Mouse (Mus musculus) hindbrain, embryonic 13.5 days (tissue): ENCODE measurements at regions not wholly inside any gene's neighbourhood (a gene's known extent, or its start where the extent isn't known, plus 50 kb on each side); places are given as distances from the start of the nearest gene placed in this dataset.

Source experiments
- ATAC-seq: fragments of 200-750 bp; cut with Nextera tagmentation; 2 replicates; pipeline ENCODE4 v1.8.0; 2017; ENCODE audit warnings: moderate TSS enrichment; ENCODE audit not compliant: low FRiP score
- H3K27ac ChIP-seq: fragments of 300-500 bp; sonication (generic); 2 replicates; pipeline ENCODE4 v1.5.1; 2015; ENCODE audit warnings: inconsistent platforms, mild to moderate bottlenecking, moderate library complexity
- H3K27me3 ChIP-seq: fragments of 300-500 bp; sonication (generic); 2 replicates; pipeline ENCODE4 v1.6.1; 2015; ENCODE audit warnings: mild to moderate bottlenecking, inconsistent platforms
- H3K36me3 ChIP-seq: fragments of 300-500 bp; sonication (generic); 2 replicates; pipeline ENCODE4 v1.6.1; 2015; ENCODE audit warnings: mild to moderate bottlenecking, inconsistent platforms
- H3K4me1 ChIP-seq: fragments of 300-500 bp; sonication (generic); replicated peaks from 2 replicates; pipeline ENCODE4 v1.6.1; 2015; ENCODE audit warnings: inconsistent platforms
- H3K4me2 ChIP-seq: fragments of 300-500 bp; sonication (generic); 2 replicates; pipeline ENCODE4 v1.6.1; 2015; ENCODE audit warnings: inconsistent platforms, mild to moderate bottlenecking, moderate library complexity
- H3K4me3 ChIP-seq: fragments of 300-500 bp; sonication (generic); 2 replicates; pipeline ENCODE4 v1.5.1; 2015; ENCODE audit warnings: mild to moderate bottlenecking, inconsistent platforms
- H3K9ac ChIP-seq: fragments of 300-500 bp; sonication (generic); 2 replicates; pipeline ENCODE4 v1.6.1; 2015; ENCODE audit warnings: mild to moderate bottlenecking, inconsistent platforms
- H3K9me3 ChIP-seq: fragments of 300-500 bp; sonication (generic); 2 replicates; pipeline ENCODE4 v1.6.1; 2016; ENCODE audit warnings: inconsistent platforms
- WGBS: fragments of 180-500 bp; shearing (Covaris S2); methylation state at CpG from one replicate; pipeline ENCODE4 v1.1.7; 2015; 5-methylcytosine and 5-hydroxymethylcytosine counted together

DNA sequence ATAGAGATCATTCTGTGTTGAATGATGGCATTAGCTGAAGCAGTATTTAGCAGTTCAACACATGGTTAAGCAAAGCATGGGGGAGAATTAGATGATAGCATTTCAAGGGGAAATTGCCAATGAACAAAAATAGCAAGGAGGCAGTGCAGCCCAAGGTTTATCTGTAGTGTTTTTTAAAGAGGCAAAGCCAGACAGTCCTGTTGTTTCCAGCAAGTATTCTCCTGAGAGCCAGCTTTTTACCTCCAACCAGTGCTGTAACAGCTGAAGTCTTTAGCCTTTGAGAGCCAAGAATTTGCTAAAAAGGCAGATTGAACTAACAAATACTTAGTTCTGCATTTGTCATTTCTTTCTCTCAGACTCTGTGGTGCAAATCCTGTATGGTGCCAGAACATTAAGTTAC lies 305.1 kb upstream of the Arx start:
- Histone ChIP-seq H3K4me2 (no peak overlapping the region), H3K36me3 (no peaks in the 10 kb centered on the region), H3K4me3 (no peak overlapping the region), H3K4me1 (no peaks in the 10 kb centered on the region), H3K9me3 (no peaks in the 10 kb centered on the region), H3K9ac (no peak overlapping the region), H3K27ac (no peak overlapping the region), H3K27me3 (no peaks in the 10 kb centered on the region)
- ATAC-seq = no peak

GRCm38 (mm10) chrX:93002236-93002976 lies 283.8 kb upstream of the Arx start:
- Histone ChIP-seq H3K27me3 (no peaks in the 10 kb centered on the region), H3K4me1 (no peaks in the 10 kb centered on the region), H3K4me2 (no peak overlapping the region), H3K36me3 (no peaks in the 10 kb centered on the region), H3K9ac (no peak overlapping the region), H3K9me3 (no peaks in the 10 kb centered on the region), H3K27ac (no peak overlapping the region), H3K4me3 (no peak overlapping the region)
- no peak for ATAC-seq
- WGBS = 69% methylated on average over 9 of the region's 9 CpGs

- no peak overlapping the region for H3K4me3 ChIP-seq
- H3K9me3 ChIP-seq = no peaks in the 10 kb centered on the region
- H3K27me3 ChIP-seq = no peaks in the 10 kb centered on the region
- H3K4me1 ChIP-seq = no peaks in the 10 kb centered on the region
- ATAC-seq = no peak
- 81% methylated on average over 2 of the region's 2 CpGs for WGBS
- H3K4me2 ChIP-seq = no peak overlapping the region
- no peak overlapping the region for H3K27ac ChIP-seq
- no peak overlapping the region for H3K9ac ChIP-seq
- H3K36me3 ChIP-seq = no peaks in the 10 kb centered on the region
Measured at GRCm38 (mm10) chrX:93006681-93007080, 279.6 kb upstream of the Arx start.

DNA sequence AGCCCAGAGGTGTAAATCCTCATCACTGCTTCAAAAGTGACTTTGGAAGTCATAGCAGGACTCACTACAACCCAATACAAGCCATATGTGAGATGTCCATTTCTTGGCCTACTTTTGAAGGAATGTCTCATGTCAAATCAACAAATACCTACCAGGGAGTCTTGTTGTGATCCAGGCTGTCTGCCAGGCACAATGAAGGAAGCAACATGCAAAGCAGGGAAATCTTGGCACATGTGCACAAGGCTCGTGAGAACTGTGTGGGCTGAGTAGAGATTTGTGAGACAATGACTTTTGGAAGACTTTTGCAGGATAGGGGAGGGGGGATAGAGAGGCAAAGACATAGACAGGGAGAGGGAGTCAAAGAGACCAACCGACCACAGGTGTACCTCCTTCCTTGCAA lies 274.7 kb upstream of the Arx start:
- Histone ChIP-seq H3K4me1 (no peaks in the 10 kb centered on the region), H3K27me3 (no peaks in the 10 kb centered on the region), H3K9me3 (no peaks in the 10 kb centered on the region), H3K9ac (no peak overlapping the region), H3K27ac (no peak overlapping the region), H3K36me3 (no peaks in the 10 kb centered on the region), H3K4me3 (no peak overlapping the region), H3K4me2 (no peak overlapping the region)
- 66% methylated on average over 2 of the region's 2 CpGs for WGBS
- ATAC-seq = no peak

DNA sequence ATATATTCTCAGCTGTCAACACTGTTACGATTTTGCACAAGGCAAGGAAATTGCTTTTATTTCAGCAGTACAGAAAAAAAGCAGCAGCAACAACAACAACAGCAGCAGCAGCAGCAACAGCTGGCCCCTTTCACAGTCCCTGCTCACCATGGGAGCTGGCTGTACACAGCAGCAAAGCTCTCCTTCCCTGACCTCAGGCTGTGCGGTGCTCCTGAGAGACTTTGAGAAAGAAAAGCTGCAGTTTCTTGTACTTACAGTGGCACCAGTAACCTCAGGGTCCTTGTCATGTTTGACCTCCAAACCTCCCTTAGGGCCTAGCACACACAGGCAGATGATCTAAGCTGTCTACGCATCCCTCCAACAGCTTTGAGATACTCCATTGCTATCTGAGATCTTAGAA lies 269.9 kb upstream of the Arx start:
- no peaks in the 10 kb centered on the region for H3K27me3 ChIP-seq
- no peak overlapping the region for H3K9ac ChIP-seq
- H3K36me3 ChIP-seq = no peaks in the 10 kb centered on the region
- no peak overlapping the region for H3K4me2 ChIP-seq
- no peaks in the 10 kb centered on the region for H3K9me3 ChIP-seq
- WGBS = 69% methylated on average over 3 of the region's 3 CpGs
- H3K4me1 ChIP-seq = no peaks in the 10 kb centered on the region
- H3K4me3 ChIP-seq = no peak overlapping the region
- no peak overlapping the region for H3K27ac ChIP-seq
- no peak for ATAC-seq

- Histone ChIP-seq H3K4me1 (no peaks in the 10 kb centered on the region), H3K9me3 (no peaks in the 10 kb centered on the region), H3K36me3 (no peaks in the 10 kb centered on the region), H3K27ac (no peak overlapping the region), H3K4me3 (no peak overlapping the region), H3K27me3 (no peaks in the 10 kb centered on the region), H3K9ac (no peak overlapping the region), H3K4me2 (no peak overlapping the region)
- ATAC-seq = no peak
- WGBS = 79% methylated on average over 1 of the region's 1 CpGs
Measured at GRCm38 (mm10) chrX:93041096-93041495, 245.1 kb upstream of the Arx start.

DNA sequence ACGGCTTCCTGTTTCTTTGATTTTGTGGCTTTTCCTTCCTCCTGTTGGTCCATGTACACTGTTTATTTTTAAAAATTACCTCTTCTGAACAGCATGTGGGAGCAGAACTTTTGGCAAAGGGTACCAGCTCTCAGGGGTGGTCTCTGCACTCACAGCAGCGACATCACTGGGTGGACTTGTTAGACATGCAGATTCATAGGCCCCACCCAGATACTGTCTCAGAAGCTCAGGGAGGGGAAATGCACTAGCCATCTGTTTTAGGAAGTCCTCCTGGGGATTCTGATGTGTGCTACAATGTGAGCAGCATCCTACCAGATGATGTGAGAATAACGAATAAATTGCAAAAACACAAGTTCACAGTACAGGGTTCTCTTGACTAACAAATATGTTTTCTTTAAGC lies 243.5 kb upstream of the Arx start:
- H3K9ac ChIP-seq = no peak overlapping the region
- no peak for ATAC-seq
- 70% methylated on average over 3 of the region's 3 CpGs for WGBS

GRCm38 (mm10) chrX:93048967-93049754 lies 237.1 kb upstream of the Arx start:
- Histone ChIP-seq H3K4me2 (no peak overlapping the region), H3K36me3 (no peaks in the 10 kb centered on the region), H3K27ac (no peak overlapping the region), H3K27me3 (no peaks in the 10 kb centered on the region), H3K4me1 (no peaks in the 10 kb centered on the region), H3K9ac (no peak overlapping the region), H3K9me3 (no peaks in the 10 kb centered on the region), H3K4me3 (no peak overlapping the region)
- 90% methylated on average over 1 of the region's 1 CpGs for WGBS
- ATAC-seq = no peak

More for the DNA sequence above, 243.5 kb upstream of the Arx start:
- Histone ChIP-seq H3K4me3 (no peak overlapping the region), H3K27ac (no peak overlapping the region), H3K4me2 (no peak overlapping the region), H3K4me1 (no peaks in the 10 kb centered on the region), H3K36me3 (no peaks in the 10 kb centered on the region), H3K27me3 (no peaks in the 10 kb centered on the region), H3K9me3 (no peaks in the 10 kb centered on the region)

DNA sequence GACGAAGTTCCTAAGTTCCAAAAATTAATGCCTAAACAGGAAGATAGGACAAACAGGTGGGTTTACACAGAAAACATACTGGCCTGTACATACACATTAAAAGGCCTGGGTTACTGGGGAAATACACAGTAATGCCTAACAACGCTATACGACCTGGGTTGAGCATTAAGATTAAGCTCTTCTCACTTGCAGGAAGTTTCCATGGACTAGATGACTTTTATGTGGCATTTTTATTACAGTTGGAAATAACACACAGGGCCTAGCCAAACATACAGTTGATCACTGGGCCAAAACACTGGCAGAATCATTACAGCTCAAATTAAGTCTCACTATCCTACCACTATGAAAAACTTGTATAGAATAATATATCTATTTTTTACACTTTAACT lies 236.5 kb upstream of the Arx start:
- no peak for ATAC-seq
- H3K4me3 ChIP-seq = no peak overlapping the region
- no peaks in the 10 kb centered on the region for H3K4me1 ChIP-seq
- WGBS = 93% methylated on average over 3 of the region's 3 CpGs
- H3K4me2 ChIP-seq = no peak overlapping the region
- no peaks in the 10 kb centered on the region for H3K36me3 ChIP-seq
- no peaks in the 10 kb centered on the region for H3K9me3 ChIP-seq
- no peak overlapping the region for H3K9ac ChIP-seq
- H3K27me3 ChIP-seq = no peaks in the 10 kb centered on the region
- H3K27ac ChIP-seq = no peak overlapping the region

GRCm38 (mm10) chrX:93059533-93059932 lies 226.7 kb upstream of the Arx start:
- Histone ChIP-seq H3K4me3 (no peak overlapping the region), H3K9me3 (no peaks in the 10 kb centered on the region), H3K9ac (no peak overlapping the region), H3K36me3 (no peaks in the 10 kb centered on the region), H3K27ac (no peak overlapping the region), H3K4me1 (no peaks in the 10 kb centered on the region), H3K27me3 (no peaks in the 10 kb centered on the region), H3K4me2 (no peak overlapping the region)
- no peak for ATAC-seq
- 79% methylated on average over 4 of the region's 4 CpGs for WGBS

DNA sequence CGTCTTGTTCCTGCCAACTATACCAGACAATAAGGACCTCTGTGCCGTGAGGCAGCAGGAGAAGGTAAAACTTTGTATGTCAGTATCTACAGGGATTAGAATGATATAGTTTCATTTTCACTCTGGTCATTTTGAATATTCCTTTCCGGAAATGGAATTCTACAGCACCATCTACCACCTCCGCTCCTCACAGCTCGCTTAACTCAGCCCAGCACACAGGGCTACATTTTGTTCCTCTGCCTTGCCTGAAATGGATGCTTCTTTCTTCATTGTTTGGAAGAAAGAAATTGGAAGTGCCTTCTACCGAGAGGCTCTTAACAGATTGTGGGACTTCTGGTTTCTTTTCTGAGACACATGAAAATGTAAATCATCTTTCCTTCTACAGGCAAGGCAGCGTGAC lies 217.4 kb upstream of the Arx start:
- no peak for ATAC-seq
- no peak overlapping the region for H3K4me2 ChIP-seq
- no peak overlapping the region for H3K9ac ChIP-seq
- no peaks in the 10 kb centered on the region for H3K9me3 ChIP-seq
- H3K36me3 ChIP-seq = no peaks in the 10 kb centered on the region
- H3K4me1 ChIP-seq = no peaks in the 10 kb centered on the region
- H3K4me3 ChIP-seq = no peak overlapping the region
- no peaks in the 10 kb centered on the region for H3K27me3 ChIP-seq
- WGBS = 58% methylated on average over 7 of the region's 7 CpGs
- no peak overlapping the region for H3K27ac ChIP-seq

DNA sequence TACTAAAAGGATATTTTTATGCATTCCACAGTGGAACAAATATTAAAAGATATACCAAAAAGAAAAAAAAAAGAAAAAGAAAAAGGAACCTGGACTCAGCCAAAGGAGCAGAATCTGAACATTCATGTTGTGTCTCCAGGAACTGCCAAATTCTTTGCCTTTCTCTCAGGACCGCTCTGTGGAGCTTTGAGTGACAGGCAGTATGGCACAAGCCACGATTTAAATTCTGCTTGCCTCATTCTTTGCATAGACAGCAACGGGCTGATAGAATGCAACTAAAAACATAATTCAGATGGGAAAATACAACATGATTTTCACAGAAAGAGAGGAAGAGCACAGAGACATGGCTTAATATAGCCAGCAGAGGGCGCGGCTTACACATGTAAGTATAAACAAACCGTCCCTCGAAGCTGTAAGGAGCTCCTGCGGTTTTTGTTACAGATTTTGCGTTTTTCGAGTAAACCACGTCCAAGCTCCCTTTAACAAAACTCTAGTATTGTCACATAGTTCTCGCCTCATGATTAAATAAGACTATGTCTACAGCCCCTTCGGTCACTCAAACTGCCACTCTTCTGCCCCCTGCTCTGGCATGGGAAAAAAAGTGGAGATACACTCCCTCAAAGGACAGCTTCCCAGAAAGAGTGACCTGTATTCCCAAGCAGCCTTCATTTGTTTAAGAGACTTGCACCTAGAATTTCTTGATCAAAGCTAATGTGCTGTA lies 216.5 kb upstream of the Arx start:
- Histone ChIP-seq H3K4me2 (peak overlapping the region; percentile 40), H3K9me3 (no peaks in the 10 kb centered on the region), H3K4me1 (no peaks in the 10 kb centered on the region), H3K4me3 (peak overlapping the region; percentile 16; the same call in 1 of the 2 replicates), H3K9ac (no peak overlapping the region), H3K27me3 (no peaks in the 10 kb centered on the region), H3K36me3 (no peaks in the 10 kb centered on the region), H3K27ac (no peak overlapping the region)
- 24% methylated on average over 13 of the region's 13 CpGs for WGBS
- peak; percentile 68 for ATAC-seq
